Mouse (Mus musculus) limb, embryonic 11.5 days (tissue): ENCODE data around the gene Afg3l1. TPM values are rescaled to one million over a fixed set of nuclear protein-coding genes. Genes with fewer than 3 reads are reported as not detected.

Experiments used
- ATAC-seq: fragments of 200-750 bp; cut with Nextera tagmentation; 2 replicates; pipeline ENCODE4 v1.8.0; 2017; ENCODE audit warnings: low read depth; ENCODE audit not compliant: insufficient number of reproducible peaks, low FRiP score, low TSS enrichment
- DNase-seq: peaks from one replicate; pipeline ENCODE4 v3.0.0-alpha.2; 2015; ENCODE audit warnings: low spot score
- H3K27ac ChIP-seq: fragments of 300-500 bp; sonication (generic); replicated peaks from 2 replicates; pipeline ENCODE4 v1.5.1; 2014; ENCODE audit warnings: low read depth, mild to moderate bottlenecking, low read length
- H3K27me3 ChIP-seq: fragments of 300-500 bp; sonication (generic); 2 replicates; pipeline ENCODE4 v1.6.1; 2014; ENCODE audit warnings: mild to moderate bottlenecking, low read length, mixed read lengths; ENCODE audit not compliant: control insufficient read depth, insufficient read depth
- H3K36me3 ChIP-seq: fragments of 300-500 bp; sonication (generic); 2 replicates; pipeline ENCODE4 v1.6.1; 2014; ENCODE audit warnings: mild to moderate bottlenecking, low read length, moderate library complexity, mixed read lengths; ENCODE audit not compliant: control insufficient read depth, insufficient read depth
- H3K4me1 ChIP-seq: fragments of 300-500 bp; sonication (generic); 2 replicates; pipeline ENCODE4 v1.6.1; 2014; ENCODE audit warnings: low read length, mixed read lengths; ENCODE audit not compliant: control insufficient read depth, insufficient read depth
- H3K4me2 ChIP-seq: fragments of 300-500 bp; sonication (generic); 2 replicates; pipeline ENCODE4 v1.6.1; 2014; ENCODE audit warnings: low read depth, mild to moderate bottlenecking, moderate library complexity; ENCODE audit not compliant: severe bottlenecking
- H3K4me3 ChIP-seq: fragments of 300-500 bp; sonication (generic); 2 replicates; pipeline ENCODE4 v1.5.1; 2014; ENCODE audit warnings: low read depth, low read length
- H3K9ac ChIP-seq: fragments of 300-500 bp; sonication (generic); 2 replicates; pipeline ENCODE4 v1.6.1; 2014; ENCODE audit warnings: mild to moderate bottlenecking, low read length
- H3K9me3 ChIP-seq: fragments of 300-500 bp; sonication (generic); 2 replicates; pipeline ENCODE4 v1.6.1; 2016; ENCODE audit warnings: low read length; ENCODE audit not compliant: control insufficient read depth
- WGBS: fragments of 180-500 bp; shearing (Covaris S2); extraction: QIAGEN DNeasy Blood & Tissue Kit; methylation state at CpG from one replicate; pipeline ENCODE4 v1.1.7; 2014; 5-methylcytosine and 5-hydroxymethylcytosine counted together
- polyA plus RNA-seq: library from polyadenylated mRNA; unstranded; fragments of >200 nt; fragmentation: Nextera tagmentation; extraction: Ambion mirVana; gene quantifications from 2 replicates; pipeline ENCODE4 v1.2.1, GENCODE M21; 2014

Afg3l1 gene
- polyA plus RNA-seq, 1 experiment from 2014 or later: 36.5 TPM

GRCm38 (mm10) chr8:123502192-123502591 is 24.5 kb downstream of the Afg3l1 start:
- Histone ChIP-seq H3K4me2 (no peak overlapping the region), H3K4me1 (no peaks in the 10 kb centered on the region), H3K27me3 (no peaks in the 10 kb centered on the region), H3K36me3 (peaks cover 32% of the 10 kb centered on the region), H3K4me3 (no peak overlapping the region), H3K9me3 (no peaks in the 10 kb centered on the region), H3K9ac (no peak overlapping the region), H3K27ac (no peak overlapping the region)
- WGBS: 96% methylated on average over 5 of the region's 5 CpGs
- ATAC-seq: no peak
- no peak for DNase-seq

- peaks cover 32% of the 10 kb centered on the region for H3K36me3 ChIP-seq
- WGBS: 94% methylated on average over 6 of the region's 6 CpGs
Observed at GRCm38 (mm10) chr8:123503801-123504467, 26.2 kb downstream of the Afg3l1 start.

GRCm38 (mm10) chr8:123504591-123505195 is 27.0 kb downstream of the Afg3l1 start:
- Histone ChIP-seq H3K4me2 (no peak overlapping the region), H3K27ac (no peak overlapping the region), H3K36me3 (peaks cover 29% of the 10 kb centered on the region), H3K4me3 (no peak overlapping the region), H3K4me1 (no peaks in the 10 kb centered on the region), H3K9me3 (no peaks in the 10 kb centered on the region), H3K27me3 (no peaks in the 10 kb centered on the region), H3K9ac (no peak overlapping the region)
- ATAC-seq: no peak
- WGBS: 91% methylated on average over 9 of the region's 9 CpGs
- no peak for DNase-seq

More at GRCm38 (mm10) chr8:123503801-123504467, 26.2 kb downstream of the Afg3l1 start:
- no peak overlapping the region for H3K9ac ChIP-seq
- DNase-seq (no peak), ATAC-seq (no peak)
- H3K27ac ChIP-seq: no peak overlapping the region
- H3K4me3 ChIP-seq: no peak overlapping the region
- H3K4me1 ChIP-seq: no peaks in the 10 kb centered on the region
- H3K4me2 ChIP-seq: no peak overlapping the region
- no peaks in the 10 kb centered on the region for H3K27me3 ChIP-seq
- H3K9me3 ChIP-seq: no peaks in the 10 kb centered on the region

GRCm38 (mm10) chr8:123505267-123505666 is 27.6 kb downstream of the Afg3l1 start:
- no peaks in the 10 kb centered on the region for H3K4me1 ChIP-seq
- ATAC-seq: no peak
- H3K9ac ChIP-seq: no peak overlapping the region
- no peak for DNase-seq
- H3K27me3 ChIP-seq: no peaks in the 10 kb centered on the region
- no peak overlapping the region for H3K4me3 ChIP-seq
- no peak overlapping the region for H3K4me2 ChIP-seq
- peaks cover 26% of the 10 kb centered on the region for H3K36me3 ChIP-seq
- WGBS: 89% methylated on average over 4 of the region's 4 CpGs
- no peak overlapping the region for H3K27ac ChIP-seq
- no peaks in the 10 kb centered on the region for H3K9me3 ChIP-seq

GRCm38 (mm10) chr8:123505695-123506094 is 28.0 kb downstream of the Afg3l1 start:
- Histone ChIP-seq H3K27me3 (no peaks in the 10 kb centered on the region), H3K4me2 (no peak overlapping the region), H3K36me3 (peaks cover 26% of the 10 kb centered on the region), H3K4me1 (no peaks in the 10 kb centered on the region), H3K9me3 (no peaks in the 10 kb centered on the region), H3K9ac (no peak overlapping the region), H3K4me3 (no peak overlapping the region), H3K27ac (no peak overlapping the region)
- no peak for ATAC-seq
- WGBS: 90% methylated on average over 9 of the region's 9 CpGs
- DNase-seq: no peak

GRCm38 (mm10) chr8:123507153-123507552 is 29.4 kb downstream of the Afg3l1 start:
- Histone ChIP-seq H3K9me3 (no peaks in the 10 kb centered on the region), H3K27me3 (no peaks in the 10 kb centered on the region), H3K9ac (no peak overlapping the region), H3K27ac (no peak overlapping the region), H3K4me2 (no peak overlapping the region), H3K36me3 (peaks cover 17% of the 10 kb centered on the region), H3K4me3 (no peak overlapping the region), H3K4me1 (no peaks in the 10 kb centered on the region)
- WGBS: 94% methylated on average over 5 of the region's 5 CpGs
- ATAC-seq (no peak), DNase-seq (no peak)

GRCm38 (mm10) chr8:123510819-123511218 is 33.1 kb downstream of the Afg3l1 start:
- ATAC-seq (no peak), DNase-seq (no peak)
- H3K36me3 ChIP-seq: 0 out of 2 replicates have a peak, but pooled peaks cover 3% of the 10 kb centered on the region
- H3K9me3 ChIP-seq: no peaks in the 10 kb centered on the region
- no peak overlapping the region for H3K4me2 ChIP-seq
- WGBS: 73% methylated on average over 5 of the region's 5 CpGs
- H3K9ac ChIP-seq: no peak overlapping the region
- peaks cover 9% of the 10 kb centered on the region for H3K4me1 ChIP-seq
- no peak overlapping the region for H3K4me3 ChIP-seq
- no peak overlapping the region for H3K27ac ChIP-seq
- H3K27me3 ChIP-seq: peaks cover 10% of the 10 kb centered on the region; the same call in 1 of the 2 replicates

- H3K4me3 ChIP-seq: peak overlapping the region; percentile 64
- H3K36me3 ChIP-seq: no peaks in the 10 kb centered on the region
- H3K27ac ChIP-seq: no peak overlapping the region
- peaks cover 12% of the 10 kb centered on the region for H3K4me1 ChIP-seq
- peaks cover 10% of the 10 kb centered on the region; the same call in 1 of the 2 replicates for H3K27me3 ChIP-seq
- no peaks in the 10 kb centered on the region for H3K9me3 ChIP-seq
- 4% methylated on average over 9 of the region's 9 CpGs for WGBS
- peak overlapping the region; percentile 69 for H3K9ac ChIP-seq
- peak overlapping the region; percentile 93 for H3K4me2 ChIP-seq
- DNase-seq (peak; percentile 35), ATAC-seq (no peak)
Observed at GRCm38 (mm10) chr8:123514136-123514535, 36.4 kb downstream of the Afg3l1 start.
